Mouse (Mus musculus) kidney, adult 2 months (tissue): ENCODE results near the gene Kcnip4. TPM values are rescaled to one million over a fixed set of nuclear protein-coding genes. Genes with fewer than 3 reads are reported as not detected.

Source experiments
- DNase-seq: peaks from one replicate; pipeline ENCODE4 v3.0.0; 2021
- H3K27ac ChIP-seq: fragments of 200-500 bp; 2 replicates; pipeline ENCODE4 v1.5.1; 2012; ENCODE audit warnings: low read depth, low read length, control low read depth, inconsistent platforms; ENCODE audit not compliant: insufficient read depth
- H3K27me3 ChIP-seq: fragments of 200-500 bp; replicated peaks from 2 replicates; pipeline ENCODE4 v1.6.1; 2012; ENCODE audit warnings: mild to moderate bottlenecking, moderate library complexity, low read length, inconsistent platforms; ENCODE audit not compliant: control insufficient read depth, insufficient read depth
- H3K36me3 ChIP-seq: fragments of 200-500 bp; 2 replicates; pipeline ENCODE4 v1.6.1; 2012; ENCODE audit warnings: mild to moderate bottlenecking, moderate library complexity, low read length, inconsistent platforms; ENCODE audit not compliant: control insufficient read depth, insufficient read depth
- H3K4me1 ChIP-seq: fragments of 200-500 bp; 2 replicates; pipeline ENCODE4 v1.6.1; 2011; ENCODE audit warnings: low read length; ENCODE audit not compliant: control insufficient read depth, insufficient read depth
- H3K4me3 ChIP-seq: fragments of 200-500 bp; 2 replicates; pipeline ENCODE4 v1.5.1; 2011; ENCODE audit warnings: mild to moderate bottlenecking, low read depth, low read length, control low read depth; ENCODE audit not compliant: insufficient read depth
- CTCF ChIP-seq: fragments of 200-500 bp; conservative IDR thresholded peaks from 2 replicates; pipeline ENCODE4 v1.5.1; 2011; ENCODE audit warnings: low read depth, mild to moderate bottlenecking, control low read depth, low read length, moderate library complexity, mixed read lengths; ENCODE audit not compliant: insufficient read depth, insufficient read length
- POLR2A ChIP-seq: fragments of 200-500 bp; IDR thresholded peaks from one replicate; pipeline ENCODE4 v1.6.1; 2011; ENCODE audit warnings: low read depth, low read length, control low read depth
- WGBS: fragments of 180-500 bp; shearing (Covaris S2); methylation state at CpG from one replicate; pipeline ENCODE4 v1.1.7; 2018; 5-methylcytosine and 5-hydroxymethylcytosine counted together
- polyA plus RNA-seq: library from polyadenylated mRNA; depleted of rRNA; stranded (reverse); fragments of >200 nt; gene quantifications from 2 replicates; pipeline ENCODE4 v1.2.3, GENCODE M21; 2012

Gene Kcnip4
- polyA plus RNA-seq, 1 experiment, result 0.13 TPM

DNA sequence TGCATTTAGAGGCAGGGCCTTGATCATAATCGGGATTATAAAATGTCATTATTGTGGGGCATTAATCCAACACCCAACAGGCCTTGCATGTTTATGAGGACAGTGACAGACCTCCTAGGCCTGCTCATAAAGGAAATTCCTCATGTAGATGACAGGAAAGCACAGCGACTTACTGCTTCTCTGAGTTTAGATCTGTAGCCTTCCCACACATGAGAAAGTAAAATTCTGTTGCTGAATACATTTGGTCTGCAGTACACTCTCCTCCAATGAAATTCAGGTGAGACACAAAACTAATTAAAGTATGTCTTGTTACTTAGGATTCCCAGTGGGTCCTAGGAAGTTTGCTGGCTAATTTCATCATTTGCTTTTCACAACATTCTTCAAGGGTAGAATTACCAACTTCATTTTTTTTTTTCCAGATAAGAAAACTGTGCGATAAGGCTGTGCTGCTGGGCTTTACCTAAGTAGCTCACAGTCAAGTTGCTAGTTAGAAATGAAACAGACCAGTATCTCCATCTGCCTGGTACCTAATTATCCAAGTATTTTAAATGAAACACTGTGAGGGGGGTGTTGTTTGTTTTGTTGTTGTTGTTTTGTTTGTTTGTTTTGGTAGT lies 1033.7 kb downstream of the Kcnip4 start:
- no peak overlapping the region for H3K4me3 ChIP-seq
- no peaks in the 10 kb centered on the region for H3K4me1 ChIP-seq
- H3K27me3 ChIP-seq, result no peaks in the 10 kb centered on the region
- DNase-seq, result no peak
- whole genome bisulfite sequencing, result 72% methylated on average over 3 of the region's 3 CpGs
- H3K27ac ChIP-seq, result no peak overlapping the region
- no peaks in the 10 kb centered on the region for H3K36me3 ChIP-seq
- no peak for TF ChIP-seq CTCF
- TF ChIP-seq POLR2A, result no peak

- no peak overlapping the region for H3K4me3 ChIP-seq
Observed at GRCm38 (mm10) chr5:48489549-48490288, 1035.0 kb downstream of the Kcnip4 start.

DNA sequence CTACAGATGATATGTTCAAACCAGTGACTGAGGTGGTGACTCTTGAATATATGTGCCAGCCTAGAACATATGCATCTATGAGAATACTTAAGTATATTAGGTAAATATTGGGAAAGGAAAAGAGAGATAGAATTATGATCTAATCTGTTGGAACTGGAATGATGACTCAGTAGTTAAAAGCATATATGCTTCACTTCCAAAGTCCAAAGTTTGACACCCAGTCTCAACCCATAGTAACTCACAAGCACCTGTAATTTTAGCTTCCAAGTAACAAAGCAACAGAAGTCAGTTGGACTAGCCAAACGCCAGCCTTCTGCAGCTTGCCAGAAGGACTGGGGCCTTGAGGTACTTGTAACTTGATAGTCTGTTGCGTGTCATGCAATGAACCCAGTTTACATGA lies 1041.6 kb downstream of the Kcnip4 start:
- Histone ChIP-seq H3K36me3 (no peaks in the 10 kb centered on the region), H3K4me1 (no peaks in the 10 kb centered on the region), H3K27me3 (no peaks in the 10 kb centered on the region), H3K4me3 (no peak overlapping the region), H3K27ac (no peak overlapping the region)
- WGBS, result 62% methylated on average over 2 of the region's 2 CpGs
- DNase-seq, result no peak
- TF ChIP-seq POLR2A, result no peak
- TF ChIP-seq CTCF, result no peak

More at GRCm38 (mm10) chr5:48489549-48490288, 1035.0 kb downstream of the Kcnip4 start:
- H3K27me3 ChIP-seq, result no peaks in the 10 kb centered on the region
- no peaks in the 10 kb centered on the region for H3K36me3 ChIP-seq
- no peak for DNase-seq
- no peak for TF ChIP-seq CTCF
- TF ChIP-seq POLR2A, result no peak
- 62% methylated on average over 5 of the region's 5 CpGs for WGBS
- no peaks in the 10 kb centered on the region for H3K4me1 ChIP-seq
- no peak overlapping the region for H3K27ac ChIP-seq

GRCm38 (mm10) chr5:48460221-48460620 lies 1064.5 kb downstream of the Kcnip4 start:
- DNase-seq, result no peak
- WGBS, result 49% methylated on average over 2 of the region's 2 CpGs
- Histone ChIP-seq H3K36me3 (no peaks in the 10 kb centered on the region), H3K4me3 (no peak overlapping the region), H3K27me3 (no peaks in the 10 kb centered on the region), H3K27ac (no peak overlapping the region), H3K4me1 (no peaks in the 10 kb centered on the region)
- TF ChIP-seq POLR2A (no peak), CTCF (no peak)

- 60% methylated on average over 1 of the region's 1 CpGs for WGBS
- Histone ChIP-seq H3K27ac (no peak overlapping the region), H3K36me3 (no peaks in the 10 kb centered on the region), H3K4me3 (no peak overlapping the region), H3K27me3 (no peaks in the 10 kb centered on the region), H3K4me1 (no peaks in the 10 kb centered on the region)
- TF ChIP-seq POLR2A (no peak), CTCF (no peak)
- no peak for DNase-seq
Observed at GRCm38 (mm10) chr5:48448888-48449287, 1075.8 kb downstream of the Kcnip4 start.

GRCm38 (mm10) chr5:48430459-48430858 lies 1094.2 kb downstream of the Kcnip4 start:
- no peaks in the 10 kb centered on the region for H3K36me3 ChIP-seq
- no peak overlapping the region for H3K4me3 ChIP-seq
- TF ChIP-seq POLR2A, result no peak
- peak; percentile 35; the same call in 1 of the 2 replicates for TF ChIP-seq CTCF
- no peaks in the 10 kb centered on the region for H3K4me1 ChIP-seq
- peak; percentile 35 for DNase-seq
- no peak overlapping the region for H3K27ac ChIP-seq
- no peaks in the 10 kb centered on the region for H3K27me3 ChIP-seq

DNA sequence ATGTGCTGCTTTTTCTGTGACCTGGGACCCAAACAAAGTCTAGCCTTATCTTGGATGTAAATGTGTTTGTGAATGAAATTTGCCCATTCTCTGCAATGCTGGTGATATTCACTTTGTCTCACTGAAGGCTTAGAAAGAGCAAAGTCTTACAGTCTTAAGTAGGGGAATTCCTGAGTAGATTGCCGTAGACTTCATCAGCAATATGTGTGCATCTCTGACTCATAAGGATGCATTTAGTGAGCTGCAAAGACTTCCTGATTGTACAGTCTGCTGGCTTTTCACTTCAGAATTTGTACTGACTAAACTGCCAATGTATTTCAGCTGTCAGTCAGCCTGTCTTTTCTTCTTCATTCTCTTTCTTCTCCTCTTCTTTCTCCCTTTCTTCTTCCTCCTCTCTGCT lies 1102.8 kb downstream of the Kcnip4 start:
- Histone ChIP-seq H3K36me3 (no peaks in the 10 kb centered on the region), H3K27me3 (no peaks in the 10 kb centered on the region), H3K4me3 (no peak overlapping the region), H3K4me1 (no peaks in the 10 kb centered on the region), H3K27ac (no peak overlapping the region)
- TF ChIP-seq CTCF (no peak), POLR2A (no peak)
- 80% methylated on average over 1 of the region's 1 CpGs for WGBS
- no peak for DNase-seq
